In genomic region chr2:60851898-60852297, GRCm38 (mm10) we compare ENCODE assay signal across 22 mouse cellular contexts.
DNase-seq lines count a peak whose midpoint lies in the region; ATAC-seq and TF ChIP-seq lines count a peak whose summit lies in the region.
"Had no signal": no experiment of that assay in that cellular context is flagged by ENCODE, and none has a peak within 500 bp of the region (broad histone marks: within the 10 kb centered on the region; RNA-seq: fewer than 3 reads in every experiment).

No protein-coding gene starts in this region.

- 0 out of 2 replicates have a peak, but pooled peaks have one; percentile 33 for ATAC-seq in kidney, embryonic 16.5 days (ENCODE audit: low FRiP score, low TSS enrichment)
- ATAC-seq in lung, postnatal 0 days = no peak
- ATAC-seq: forebrain, embryonic 13.5 days; forebrain, embryonic 16.5 days; Patski had no signal

- no peak for DNase-seq in gastrocnemius, adult 2 months
- no peak for DNase-seq in gastrocnemius, adult 8-10 months (ENCODE audit: low spot score in 2 of 2)
- no peak for DNase-seq in kidney, adult 11 months
- peak; percentile 8 for DNase-seq in lung, postnatal 0 days (ENCODE audit: low spot score)
- no peak for DNase-seq in lung, postnatal 10 days
- DNase-seq: adrenal gland, postnatal 10 days; adrenal gland, postnatal 36 days; cerebellum, adult 18-20 months; cerebellum, adult 9-10 months; cerebellum, postnatal 14 days; gastrocnemius, postnatal 25 days had no signal

- no peak overlapping the region for H3K4me2 ChIP-seq in kidney, embryonic 16.5 days (replicated peaks; ENCODE audit: low read depth, low read length)
- H3K4me2 ChIP-seq in lung, postnatal 0 days (replicated peaks; ENCODE audit: low read depth, low read length) = no peak overlapping the region
- H3K4me2 ChIP-seq: forebrain, embryonic 13.5 days; heart, embryonic 13.5 days; hindbrain, embryonic 12.5 days; hindbrain, embryonic 15.5 days had no signal

- TF ChIP-seq CTCF in gastrocnemius, adult 2 months (IDR thresholded peaks at IDR 0.05) = no peak
- no peak for TF ChIP-seq CTCF in lung, postnatal 0 days (IDR thresholded peaks at IDR 0.05)

- no peak for TF ChIP-seq EP300 in lung, postnatal 0 days (IDR thresholded peaks at IDR 0.05)

- 42% methylated on average over 3 of the region's 3 CpGs for WGBS in kidney, embryonic 16.5 days
- 34% methylated on average over 3 of the region's 3 CpGs for WGBS in lung, postnatal 0 days

- intact Hi-C loops in gastrocnemius, adult 2 months (cut with DNase I) = loop anchor here (5.0 kb wide), 2 partner anchors 50 kb away; no protein-coding TSS in a partner anchor

- peaks cover 26% of the 10 kb centered on the region for H3K4me1 ChIP-seq in kidney, embryonic 16.5 days (ENCODE audit: insufficient read depth, low read length)
- H3K4me1 ChIP-seq in lung, postnatal 0 days (ENCODE audit: insufficient read depth, low read depth, low read length) = peaks cover 20% of the 10 kb centered on the region; the same call in 1 of the 2 replicates
- H3K4me1 ChIP-seq: forebrain, embryonic 13.5 days had no signal

- no peaks in the 10 kb centered on the region for H3K36me3 ChIP-seq in kidney, embryonic 16.5 days (ENCODE audit: insufficient read depth, low read length)
- no peaks in the 10 kb centered on the region for H3K36me3 ChIP-seq in lung, postnatal 0 days (ENCODE audit: insufficient read depth, low read length)
- H3K36me3 ChIP-seq: forebrain, embryonic 10.5 days; heart, embryonic 10.5 days; hindbrain, embryonic 12.5 days; hindbrain, embryonic 15.5 days had no signal

- H3K9me3 ChIP-seq in kidney, embryonic 16.5 days (ENCODE audit: low read length) = no peaks in the 10 kb centered on the region
- H3K9me3 ChIP-seq in lung, postnatal 0 days (ENCODE audit: low read length) = no peaks in the 10 kb centered on the region
- H3K9me3 ChIP-seq: forebrain, embryonic 10.5 days; forebrain, embryonic 13.5 days; G1E; heart, embryonic 10.5 days; heart, embryonic 13.5 days; hindbrain, embryonic 12.5 days; hindbrain, embryonic 15.5 days had no signal

- peak overlapping the region; percentile 41; the same call in 1 of the 2 replicates for H3K4me3 ChIP-seq in gastrocnemius, adult 2 months
- no peak overlapping the region for H3K4me3 ChIP-seq in kidney, embryonic 16.5 days (ENCODE audit: low read length)
- H3K4me3 ChIP-seq in lung, postnatal 0 days (ENCODE audit: low read depth, low read length) = no peak overlapping the region
- H3K4me3 ChIP-seq: forebrain, embryonic 10.5 days; forebrain, embryonic 13.5 days; heart, adult 2 months; heart, embryonic 10.5 days; heart, embryonic 13.5 days; hindbrain, embryonic 12.5 days; hindbrain, embryonic 15.5 days had no signal

- no peak overlapping the region for H3K9ac ChIP-seq in kidney, embryonic 16.5 days (replicated peaks; ENCODE audit: low read length)
- no peak overlapping the region for H3K9ac ChIP-seq in lung, postnatal 0 days (replicated peaks; ENCODE audit: low read depth)
- H3K9ac ChIP-seq: forebrain, embryonic 13.5 days; heart, embryonic 13.5 days; hindbrain, embryonic 12.5 days; hindbrain, embryonic 15.5 days had no signal

- H3K27me3 ChIP-seq in kidney, embryonic 16.5 days (ENCODE audit: insufficient read depth, low read length) = no peaks in the 10 kb centered on the region
- H3K27me3 ChIP-seq in lung, postnatal 0 days (replicated peaks; ENCODE audit: insufficient read depth, low read length) = no peaks in the 10 kb centered on the region
- H3K27me3 ChIP-seq: heart, embryonic 13.5 days; hindbrain, embryonic 12.5 days; hindbrain, embryonic 15.5 days; Patski had no signal

- H3K27ac ChIP-seq in gastrocnemius, adult 2 months = peak overlapping the region; percentile 35; the same call in 1 of the 2 replicates
- no peak overlapping the region for H3K27ac ChIP-seq in kidney, embryonic 16.5 days (ENCODE audit: low read length)
- H3K27ac ChIP-seq in lung, postnatal 0 days (ENCODE audit: low read length) = peak overlapping the region; percentile 22; the same call in 1 of the 2 replicates
- H3K27ac ChIP-seq: forebrain, embryonic 10.5 days; forebrain, embryonic 13.5 days; heart, adult 2 months; heart, embryonic 10.5 days; heart, embryonic 13.5 days; hindbrain, embryonic 12.5 days; hindbrain, embryonic 15.5 days had no signal
